In genomic region chr12:79928298-79928697, GRCm38 (mm10) we compare ENCODE assay signal across 11 mouse cellular contexts.
A peak's percentile ranks its signal among the peaks of the same experiment; 100 is the strongest.
DNase-seq lines count a peak whose midpoint lies in the region; ATAC-seq and TF ChIP-seq lines count a peak whose summit lies in the region.
"Had no signal": no experiment of that assay in that cellular context is flagged by ENCODE, and none has a peak within 500 bp of the region (broad histone marks: within the 10 kb centered on the region; RNA-seq: fewer than 3 reads in every experiment).

No protein-coding gene starts in this region.

- no peak for TF ChIP-seq POLR2A in kidney, adult 2 months (IDR thresholded peaks at IDR 0.05; ENCODE audit: low read depth, low read length)

- TF ChIP-seq CTCF in kidney, adult 2 months (conservative IDR thresholded peaks at IDR 0.05; ENCODE audit: insufficient read depth, insufficient read length, low read depth, low read length), result no peak
- no peak for TF ChIP-seq CTCF in lung, postnatal 0 days (IDR thresholded peaks at IDR 0.05)

- H3K9me3 ChIP-seq in embryonic facial prominence, embryonic 12.5 days, result no peaks in the 10 kb centered on the region
- no peaks in the 10 kb centered on the region for H3K9me3 ChIP-seq in heart, embryonic 16.5 days (replicated peaks; ENCODE audit: control insufficient read depth, low read length)
- H3K9me3 ChIP-seq in lung, postnatal 0 days (ENCODE audit: low read length), result no peaks in the 10 kb centered on the region
- H3K9me3 ChIP-seq: G1E; liver, embryonic 15.5 days had no signal

- H3K27ac ChIP-seq in kidney, adult 2 months (ENCODE audit: insufficient read depth, low read depth, low read length), result no peak overlapping the region
- H3K27ac ChIP-seq in embryonic facial prominence, embryonic 12.5 days, result peak overlapping the region; percentile 94
- peak overlapping the region; percentile 77 for H3K27ac ChIP-seq in heart, embryonic 16.5 days (ENCODE audit: low read length)
- H3K27ac ChIP-seq in lung, postnatal 0 days (ENCODE audit: low read length), result no peak overlapping the region
- H3K27ac ChIP-seq: liver, embryonic 15.5 days had no signal

- TF ChIP-seq EP300 in lung, postnatal 0 days (IDR thresholded peaks at IDR 0.05), result no peak

- 66% methylated on average over 4 of the region's 4 CpGs for WGBS in kidney, adult 2 months
- 22% methylated on average over 4 of the region's 4 CpGs for WGBS in embryonic facial prominence, embryonic 12.5 days
- WGBS in heart, embryonic 16.5 days, result 58% methylated on average over 4 of the region's 4 CpGs
- WGBS in lung, postnatal 0 days, result 44% methylated on average over 4 of the region's 4 CpGs

- no peak overlapping the region for H3K4me3 ChIP-seq in kidney, adult 2 months (ENCODE audit: insufficient read depth, low read depth, low read length)
- no peak overlapping the region for H3K4me3 ChIP-seq in embryonic facial prominence, embryonic 12.5 days
- H3K4me3 ChIP-seq in heart, embryonic 16.5 days (ENCODE audit: low read length), result no peak overlapping the region
- no peak overlapping the region for H3K4me3 ChIP-seq in lung, postnatal 0 days (ENCODE audit: low read depth, low read length)
- H3K4me3 ChIP-seq: liver, embryonic 15.5 days had no signal

- peak; percentile 52 for DNase-seq in kidney, adult 2 months
- no peak for DNase-seq in kidney, adult 8-10 months
- DNase-seq in lung, postnatal 0 days (ENCODE audit: low spot score), result peak; percentile 70
- DNase-seq in cerebellum, adult 9-11 months, result no peak
- no peak for DNase-seq in frontal cortex, postnatal 14 days (ENCODE audit: low spot score in 2 of 2)
- DNase-seq: retina, postnatal 1 day had no signal

- H3K36me3 ChIP-seq in kidney, adult 2 months (ENCODE audit: control insufficient read depth, insufficient read depth, low read length), result no peaks in the 10 kb centered on the region
- no peaks in the 10 kb centered on the region for H3K36me3 ChIP-seq in embryonic facial prominence, embryonic 12.5 days
- H3K36me3 ChIP-seq in heart, embryonic 16.5 days (ENCODE audit: control insufficient read depth, insufficient read depth), result no peaks in the 10 kb centered on the region
- no peaks in the 10 kb centered on the region for H3K36me3 ChIP-seq in lung, postnatal 0 days (ENCODE audit: insufficient read depth, low read length)
- H3K36me3 ChIP-seq: G1E; liver, embryonic 15.5 days had no signal

- H3K4me2 ChIP-seq in embryonic facial prominence, embryonic 12.5 days (replicated peaks), result peak overlapping the region; percentile 5; the same call in 1 of the 2 replicates
- no peak overlapping the region for H3K4me2 ChIP-seq in heart, embryonic 16.5 days (ENCODE audit: low read depth, low read length)
- H3K4me2 ChIP-seq in lung, postnatal 0 days (replicated peaks; ENCODE audit: low read depth, low read length), result no peak overlapping the region
- H3K4me2 ChIP-seq: liver, embryonic 15.5 days had no signal

- no peaks in the 10 kb centered on the region for H3K27me3 ChIP-seq in kidney, adult 2 months (replicated peaks; ENCODE audit: control insufficient read depth, insufficient read depth, low read length)
- no peaks in the 10 kb centered on the region for H3K27me3 ChIP-seq in embryonic facial prominence, embryonic 12.5 days
- no peaks in the 10 kb centered on the region for H3K27me3 ChIP-seq in heart, embryonic 16.5 days (ENCODE audit: control insufficient read depth, insufficient read depth, low read length)
- no peaks in the 10 kb centered on the region for H3K27me3 ChIP-seq in lung, postnatal 0 days (replicated peaks; ENCODE audit: insufficient read depth, low read length)
- H3K27me3 ChIP-seq: liver, embryonic 15.5 days had no signal

- H3K4me1 ChIP-seq in kidney, adult 2 months (ENCODE audit: control insufficient read depth, insufficient read depth, low read length), result peaks cover 3% of the 10 kb centered on the region; the same call in 1 of the 2 replicates
- H3K4me1 ChIP-seq in embryonic facial prominence, embryonic 12.5 days, result peaks cover 74% of the 10 kb centered on the region
- peaks cover 38% of the 10 kb centered on the region for H3K4me1 ChIP-seq in heart, embryonic 16.5 days (ENCODE audit: control insufficient read depth, insufficient read depth, low read length)
- peaks cover 22% of the 10 kb centered on the region; the same call in 1 of the 2 replicates for H3K4me1 ChIP-seq in lung, postnatal 0 days (ENCODE audit: insufficient read depth, low read depth, low read length)
- H3K4me1 ChIP-seq: liver, embryonic 15.5 days had no signal

- H3K9ac ChIP-seq in embryonic facial prominence, embryonic 12.5 days, result no peak overlapping the region
- H3K9ac ChIP-seq in heart, embryonic 16.5 days (ENCODE audit: low read length), result no peak overlapping the region
- H3K9ac ChIP-seq in lung, postnatal 0 days (replicated peaks; ENCODE audit: low read depth), result no peak overlapping the region
- H3K9ac ChIP-seq: liver, embryonic 15.5 days had no signal

- no peak for ATAC-seq in embryonic facial prominence, embryonic 12.5 days (ENCODE audit: insufficient number of reproducible peaks, insufficient read depth, low FRiP score, low TSS enrichment)
- no peak for ATAC-seq in heart, embryonic 16.5 days (replicated peaks; ENCODE audit: extremely low read depth, insufficient read depth, low FRiP score)
- ATAC-seq in lung, postnatal 0 days, result peak; percentile 23
- ATAC-seq in CD4-positive, CD25-positive, alpha-beta regulatory T cell, adult 4 months, result no peak

Comparison
In these comparisons a context has a peak if more than half of its experiments do, and no peak if none do; other contexts are left out.
1. DNase-seq: peak in kidney, adult 2 months (single experiment) and lung, postnatal 0 days (single experiment); none in kidney, adult 8-10 months (0 of 2), cerebellum, adult 9-11 months (single experiment) and frontal cortex, postnatal 14 days (0 of 2).
2. H3K27ac ChIP-seq: peak in embryonic facial prominence, embryonic 12.5 days (single experiment) and heart, embryonic 16.5 days (single experiment); none in kidney, adult 2 months (single experiment) and lung, postnatal 0 days (single experiment).